Mouse (Mus musculus): Measurements from ENCODE around the gene Olfr450. TPM values are rescaled to one million over a fixed set of nuclear protein-coding genes. Genes with fewer than 3 reads are reported as not detected.

Gene Olfr450
- total RNA-seq (2021) = not detected
- long read RNA-seq, experiment 1 = 0 reads
- long read RNA-seq, experiment 2 = 0 reads

DNA sequence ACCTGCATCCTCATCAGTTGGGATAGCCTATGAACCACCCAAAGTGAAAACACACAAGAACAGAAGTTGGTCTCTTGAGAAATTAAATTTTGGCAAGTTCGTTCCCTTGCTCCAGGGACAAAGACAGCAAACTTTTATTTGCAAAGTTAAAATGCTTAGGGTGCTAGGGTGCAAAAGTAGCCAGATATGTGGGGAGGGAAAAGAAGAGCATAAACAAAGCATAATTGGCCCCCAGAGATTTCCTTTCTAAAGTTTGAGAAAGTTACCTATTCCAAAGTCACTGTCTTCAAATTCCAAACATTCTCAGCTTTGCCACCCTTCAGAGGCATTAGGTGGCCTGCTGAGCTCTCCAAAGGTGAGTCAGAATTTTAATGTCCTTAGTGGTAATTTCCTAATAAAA, at the start of gene Olfr450:
TSS of gene Olfr450 (plus strand) at position 301 of the 400 bp plus-strand sequence.
- DNase-seq (ENCODE audit: low spot score in 2 of 2) = no peak

DNA sequence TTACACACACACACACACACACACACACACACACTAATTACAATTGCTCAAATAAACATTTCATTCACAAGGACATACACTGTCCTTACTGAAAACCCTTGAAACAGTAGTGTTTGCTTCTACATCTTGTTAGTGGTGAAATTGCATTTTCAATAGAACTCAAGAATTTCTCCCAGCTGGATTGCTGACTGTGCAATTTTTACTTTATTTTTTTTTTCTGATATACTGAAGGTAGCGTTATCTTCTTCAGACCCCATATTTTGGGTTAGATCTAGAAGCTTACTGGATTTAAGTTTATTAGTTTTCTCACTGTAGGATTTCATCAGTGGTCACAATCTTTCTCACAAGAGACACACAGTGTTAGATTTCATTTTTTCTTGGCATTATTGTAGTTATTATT, 34.7 kb upstream of the Olfr450 start:
- DNase-seq (ENCODE audit: low spot score in 2 of 2) = no peak

DNA sequence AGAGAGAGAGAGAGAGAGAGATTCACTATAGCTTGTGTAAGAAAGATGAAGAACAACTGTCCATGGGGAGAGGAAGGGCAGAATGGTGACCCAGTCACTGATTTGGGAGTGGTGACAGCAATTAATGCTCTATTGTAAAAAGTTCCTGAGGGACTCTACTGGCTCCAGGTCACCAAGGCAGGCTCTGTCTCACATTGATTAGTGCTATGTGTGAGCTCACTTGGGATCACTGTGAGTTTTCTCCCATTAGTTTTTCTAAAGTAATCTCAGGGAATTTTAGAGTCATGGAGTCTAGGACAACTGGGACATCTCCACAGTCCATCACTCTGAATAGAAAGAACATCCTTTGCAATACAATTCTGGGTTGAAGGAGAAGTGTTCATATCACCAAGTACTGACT, 26.9 kb upstream of the Olfr450 start, which contains the start of gene Olfr452:
TSS of gene Olfr452 (plus strand) at position 301 of the 400 bp plus-strand sequence.
- DNase-seq (ENCODE audit: low spot score in 2 of 2) = no peak

DNA sequence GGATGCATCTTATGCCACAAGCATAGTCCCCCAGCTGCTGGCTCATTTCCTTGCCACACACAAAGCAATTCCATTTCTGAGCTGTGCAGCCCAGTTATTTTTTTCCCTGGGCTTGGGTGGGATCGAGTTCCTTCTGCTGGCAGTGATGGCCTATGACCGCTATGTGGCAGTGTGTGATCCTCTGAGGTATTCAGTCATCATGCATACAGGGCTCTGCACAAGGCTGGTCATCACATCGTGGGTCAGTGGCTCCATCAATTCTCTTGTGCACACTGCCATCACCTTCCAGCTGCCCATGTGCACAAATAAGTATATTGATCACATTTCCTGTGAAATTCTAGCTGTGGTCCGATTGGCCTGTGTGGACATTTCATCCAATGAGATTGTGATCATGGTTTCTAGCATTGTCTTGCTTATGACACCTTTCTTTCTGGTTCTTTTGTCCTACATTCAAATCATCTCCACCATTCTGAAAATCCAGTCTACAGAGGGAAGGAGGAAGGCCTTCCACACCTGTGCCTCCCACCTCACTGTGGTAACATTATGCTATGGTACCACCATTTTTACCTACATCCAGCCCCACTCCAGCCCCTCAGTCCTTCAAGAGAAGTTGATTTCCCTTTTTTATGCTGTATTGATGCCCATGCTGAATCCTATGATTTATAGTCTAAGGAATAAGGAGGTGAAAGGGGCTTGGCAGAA, 21.3 kb upstream of the Olfr450 start:
- no peak for DNase-seq (ENCODE audit: low spot score in 2 of 2)

DNA sequence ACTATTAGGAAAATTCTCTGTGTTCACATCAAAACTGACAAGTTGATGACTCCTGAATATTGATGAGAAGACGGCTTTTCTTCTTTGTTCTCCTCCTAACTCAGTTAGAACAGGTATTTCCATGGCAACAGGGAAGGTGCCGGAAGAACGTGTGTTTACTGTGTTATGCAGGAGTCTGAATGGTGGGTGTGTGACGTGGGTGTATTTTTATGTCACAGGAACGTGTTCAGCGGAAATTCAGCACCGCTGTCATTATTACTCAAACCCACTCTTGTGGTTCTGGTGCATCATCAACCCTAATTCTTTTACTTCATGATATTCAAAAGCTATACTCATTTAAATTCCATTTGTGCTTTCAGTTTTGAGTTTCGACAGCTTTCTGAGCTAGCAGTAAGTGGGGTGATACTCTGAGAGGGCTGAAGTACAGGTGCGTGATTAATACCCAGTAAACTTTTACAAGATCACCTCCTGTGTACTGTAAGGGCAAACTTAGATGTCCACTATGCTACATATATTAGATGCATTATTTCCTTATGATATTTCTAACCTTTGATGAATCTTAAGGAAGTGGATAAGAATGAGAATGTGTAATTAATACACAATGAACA, 20.7 kb upstream of the Olfr450 start:
- no peak for DNase-seq (ENCODE audit: low spot score in 2 of 2)

DNA sequence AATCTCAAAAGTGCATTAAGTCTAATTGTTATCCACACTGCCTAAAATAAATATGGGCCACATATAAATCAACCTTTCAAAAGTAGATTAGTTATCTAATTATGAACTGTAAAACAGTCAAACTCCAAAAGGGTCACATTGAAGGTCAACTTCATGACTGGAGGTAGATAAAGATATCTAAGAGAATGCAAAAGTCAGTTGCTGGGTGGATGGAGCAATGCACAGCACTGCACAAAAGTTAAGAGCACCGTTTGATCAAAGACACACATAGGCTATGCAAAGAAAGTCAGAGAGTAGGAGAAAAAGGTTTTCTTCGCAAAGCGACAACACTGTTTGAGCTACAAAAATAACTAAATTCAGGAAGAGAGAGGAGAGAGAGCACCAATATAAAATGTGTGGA, 16.8 kb upstream of the Olfr450 start:
- DNase-seq (ENCODE audit: low spot score in 2 of 2) = no peak

DNA sequence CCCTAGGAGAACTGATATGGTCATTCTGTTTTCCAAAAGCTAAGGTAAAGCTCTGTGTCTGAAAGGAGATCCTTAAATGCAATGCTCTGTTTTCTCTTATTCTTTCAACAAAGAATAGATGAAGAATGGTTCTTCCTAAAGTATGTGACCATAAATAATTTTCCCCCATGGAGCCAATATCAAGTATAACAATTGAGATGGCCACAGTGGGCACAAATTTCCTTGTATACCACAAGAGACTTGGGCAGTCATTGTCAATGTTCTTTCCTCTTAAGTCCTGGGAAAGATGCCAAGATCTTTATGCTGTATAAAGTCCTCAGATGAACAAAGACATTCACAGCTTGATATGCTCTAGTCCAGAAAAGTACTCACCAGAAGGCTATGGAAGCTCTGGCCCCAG, 22.3 kb downstream of the Olfr450 start, which contains the start of gene Olfr449:
TSS of gene Olfr449 (plus strand) at position 301 of the 400 bp plus-strand sequence.
- no peak for DNase-seq (ENCODE audit: low spot score in 2 of 2)

DNA sequence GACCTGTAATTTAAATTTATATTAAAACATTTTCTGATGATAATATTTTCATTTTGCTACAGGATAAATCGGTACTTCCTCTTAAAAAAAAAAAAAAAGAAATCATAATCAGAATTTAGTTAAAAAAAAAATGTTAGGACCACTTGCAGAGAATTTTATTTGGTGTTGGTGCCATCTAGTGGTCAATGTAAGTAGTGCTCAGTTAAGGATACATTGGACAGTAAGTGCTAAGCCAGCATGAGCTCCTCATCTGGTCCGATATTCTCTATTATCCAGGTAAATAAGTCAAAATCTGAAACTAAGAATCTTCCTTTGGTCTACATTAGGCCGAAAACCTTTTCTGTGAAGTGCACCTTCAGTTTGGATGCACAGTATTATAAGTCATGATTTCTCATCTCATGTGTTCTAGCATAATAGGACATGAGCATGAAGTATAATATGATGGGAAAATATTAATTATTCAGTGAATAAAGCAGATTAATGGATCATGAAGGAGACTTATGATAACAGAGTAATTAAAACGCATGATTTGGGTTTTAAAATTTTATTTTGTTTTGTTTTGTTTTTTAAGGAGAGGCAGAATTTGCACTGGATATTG, 48.6 kb downstream of the Olfr450 start:
- DNase-seq (ENCODE audit: low spot score in 2 of 2) = peak; percentile 7 to 85

Other genes starting within 250 kb of the Olfr450 start
- gene Tcaf3, start 214.2 kb upstream of the Olfr450 start, total RNA-seq (2021) = not detected
- gene Tcaf2, start 166.7 kb upstream of the Olfr450 start, total RNA-seq (2021) = 1 to 10 TPM; 1.0 to 1.1 TPM
- 100 to 1,000 TPM; 210 to 212 TPM for gene Tcaf1, start 101.9 kb upstream of the Olfr450 start, total RNA-seq (2021)
- gene Olfr453, start 72.6 kb upstream of the Olfr450 start, total RNA-seq (2021) = not detected
- not detected for gene Olfr38, start 55.5 kb upstream of the Olfr450 start, total RNA-seq (2021)
- gene Olfr452, start 26.8 kb upstream of the Olfr450 start, total RNA-seq (2021) = not detected
- gene Olfr449, start 22.4 kb downstream of the Olfr450 start, total RNA-seq (2021) = not detected
- not detected for gene Olfr448, start 78.5 kb downstream of the Olfr450 start, total RNA-seq (2021)
- not detected for gene Olfr447, start 96.9 kb downstream of the Olfr450 start, total RNA-seq (2021)
- not detected for gene Olfr446, start 109.4 kb downstream of the Olfr450 start, total RNA-seq (2021)
- gene Olfr444, start 137.1 kb downstream of the Olfr450 start, total RNA-seq (2021) = not detected